Mouse (Mus musculus): ENCODE results near the gene Prn. TPM values are rescaled to one million over a fixed set of nuclear protein-coding genes. Genes with fewer than 3 reads are reported as not detected.

Prn gene
- total and polyA plus RNA-seq, 2 experiments = not detected

- Histone ChIP-seq H3K27ac (replicated peaks; ENCODE audit: insufficient read depth, low read depth, low read length) (no peak overlapping the region), H3K36me3 (ENCODE audit: control insufficient read depth, insufficient read depth, low read length) (no peaks in the 10 kb centered on the region), H3K79me2 (ENCODE audit: control insufficient read depth, insufficient read depth, low read length) (no peaks in the 10 kb centered on the region), H3K27me3 (ENCODE audit: control insufficient read depth, insufficient read depth, low read length) (no peaks in the 10 kb centered on the region), H3K4me3 (ENCODE audit: insufficient read depth, low read depth, low read length) (no peak overlapping the region), H3K4me1 (ENCODE audit: control insufficient read depth, insufficient read depth, low read length) (no peaks in the 10 kb centered on the region), H3K9ac (ENCODE audit: low read depth, low read length) (no peak overlapping the region)
- TF ChIP-seq POLR2A (IDR thresholded peaks at IDR 0.05; ENCODE audit: extremely low read depth, insufficient read depth, low read length) = no peak
- no peak for TF ChIP-seq CTCF (IDR thresholded peaks at IDR 0.05; ENCODE audit: low read depth, low read length)
- DNase-seq (ENCODE audit: extremely low read depth, low read depth, low spot score) = no peak
- 46% methylated on average over 9 of the region's 9 CpGs for WGBS
Observed at GRCm38 (mm10) chr2:131980866-131981265, 71.1 kb downstream of the Prn start.

GRCm38 (mm10) chr2:131982546-131983196 lies 72.9 kb downstream of the Prn start:
- H3K9ac ChIP-seq (ENCODE audit: low read depth, low read length) = no peak overlapping the region
- WGBS = 11% methylated on average over 6 of the region's 6 CpGs
- H3K36me3 ChIP-seq (ENCODE audit: control insufficient read depth, insufficient read depth, low read length) = no peaks in the 10 kb centered on the region
- no peaks in the 10 kb centered on the region for H3K79me2 ChIP-seq (ENCODE audit: control insufficient read depth, insufficient read depth, low read length)
- H3K4me1 ChIP-seq (ENCODE audit: control insufficient read depth, insufficient read depth, low read length) = no peaks in the 10 kb centered on the region
- no peaks in the 10 kb centered on the region for H3K27me3 ChIP-seq (ENCODE audit: control insufficient read depth, insufficient read depth, low read length)
- H3K4me3 ChIP-seq (ENCODE audit: insufficient read depth, low read depth, low read length) = no peak overlapping the region
- TF ChIP-seq POLR2A (IDR thresholded peaks at IDR 0.05; ENCODE audit: extremely low read depth, insufficient read depth, low read length) (no peak), CTCF (IDR thresholded peaks at IDR 0.05; ENCODE audit: low read depth, low read length) (peak; percentile 80)
- peak; percentile 51 for DNase-seq (ENCODE audit: extremely low read depth, low read depth, low spot score)
- H3K27ac ChIP-seq (replicated peaks; ENCODE audit: insufficient read depth, low read depth, low read length) = no peak overlapping the region

GRCm38 (mm10) chr2:131987950-131988349 lies 78.2 kb downstream of the Prn start:
- 48% methylated on average over 3 of the region's 3 CpGs for WGBS

GRCm38 (mm10) chr2:131988550-131988949 lies 78.8 kb downstream of the Prn start:
- Histone ChIP-seq H3K4me1 (ENCODE audit: control insufficient read depth, insufficient read depth, low read length) (no peaks in the 10 kb centered on the region), H3K79me2 (ENCODE audit: control insufficient read depth, insufficient read depth, low read length) (no peaks in the 10 kb centered on the region), H3K4me3 (ENCODE audit: insufficient read depth, low read depth, low read length) (no peak overlapping the region), H3K36me3 (ENCODE audit: control insufficient read depth, insufficient read depth, low read length) (no peaks in the 10 kb centered on the region), H3K27ac (replicated peaks; ENCODE audit: insufficient read depth, low read depth, low read length) (no peak overlapping the region), H3K27me3 (ENCODE audit: control insufficient read depth, insufficient read depth, low read length) (no peaks in the 10 kb centered on the region), H3K9ac (ENCODE audit: low read depth, low read length) (no peak overlapping the region)
- TF ChIP-seq POLR2A (IDR thresholded peaks at IDR 0.05; ENCODE audit: extremely low read depth, insufficient read depth, low read length) (no peak), CTCF (IDR thresholded peaks at IDR 0.05; ENCODE audit: low read depth, low read length) (no peak)
- DNase-seq (ENCODE audit: extremely low read depth, low read depth, low spot score) = no peak
- WGBS = 76% methylated on average over 2 of the region's 2 CpGs

More at GRCm38 (mm10) chr2:131987950-131988349, 78.2 kb downstream of the Prn start:
- Histone ChIP-seq H3K27ac (replicated peaks; ENCODE audit: insufficient read depth, low read depth, low read length) (no peak overlapping the region), H3K4me1 (ENCODE audit: control insufficient read depth, insufficient read depth, low read length) (no peaks in the 10 kb centered on the region), H3K9ac (ENCODE audit: low read depth, low read length) (no peak overlapping the region), H3K36me3 (ENCODE audit: control insufficient read depth, insufficient read depth, low read length) (no peaks in the 10 kb centered on the region), H3K4me3 (ENCODE audit: insufficient read depth, low read depth, low read length) (no peak overlapping the region), H3K27me3 (ENCODE audit: control insufficient read depth, insufficient read depth, low read length) (no peaks in the 10 kb centered on the region), H3K79me2 (ENCODE audit: control insufficient read depth, insufficient read depth, low read length) (no peaks in the 10 kb centered on the region)
- no peak for DNase-seq (ENCODE audit: extremely low read depth, low read depth, low spot score)
- no peak for TF ChIP-seq POLR2A (IDR thresholded peaks at IDR 0.05; ENCODE audit: extremely low read depth, insufficient read depth, low read length)
- no peak for TF ChIP-seq CTCF (IDR thresholded peaks at IDR 0.05; ENCODE audit: low read depth, low read length)

GRCm38 (mm10) chr2:131992487-131992886 lies 82.7 kb downstream of the Prn start:
- H3K27me3 ChIP-seq (ENCODE audit: control insufficient read depth, insufficient read depth, low read length) = no peaks in the 10 kb centered on the region; the same call in 1 of the 2 replicates
- no peak overlapping the region for H3K27ac ChIP-seq (replicated peaks; ENCODE audit: insufficient read depth, low read depth, low read length)
- H3K4me3 ChIP-seq (ENCODE audit: insufficient read depth, low read depth, low read length) = no peak overlapping the region
- H3K36me3 ChIP-seq (ENCODE audit: control insufficient read depth, insufficient read depth, low read length) = no peaks in the 10 kb centered on the region
- no peaks in the 10 kb centered on the region for H3K79me2 ChIP-seq (ENCODE audit: control insufficient read depth, insufficient read depth, low read length)
- no peaks in the 10 kb centered on the region for H3K4me1 ChIP-seq (ENCODE audit: control insufficient read depth, insufficient read depth, low read length)
- no peak for DNase-seq (ENCODE audit: extremely low read depth, low read depth, low spot score)
- TF ChIP-seq POLR2A (IDR thresholded peaks at IDR 0.05; ENCODE audit: extremely low read depth, insufficient read depth, low read length) (no peak), CTCF (IDR thresholded peaks at IDR 0.05; ENCODE audit: low read depth, low read length) (no peak)
- WGBS = 81% methylated on average over 2 of the region's 2 CpGs
- no peak overlapping the region for H3K9ac ChIP-seq (ENCODE audit: low read depth, low read length)

GRCm38 (mm10) chr2:131993151-131993550 lies 83.4 kb downstream of the Prn start:
- H3K9ac ChIP-seq (ENCODE audit: low read depth, low read length) = no peak overlapping the region
- no peak overlapping the region for H3K27ac ChIP-seq (replicated peaks; ENCODE audit: insufficient read depth, low read depth, low read length)
- no peaks in the 10 kb centered on the region for H3K79me2 ChIP-seq (ENCODE audit: control insufficient read depth, insufficient read depth, low read length)
- H3K4me3 ChIP-seq (ENCODE audit: insufficient read depth, low read depth, low read length) = no peak overlapping the region
- H3K36me3 ChIP-seq (ENCODE audit: control insufficient read depth, insufficient read depth, low read length) = no peaks in the 10 kb centered on the region
- no peak for DNase-seq (ENCODE audit: extremely low read depth, low read depth, low spot score)
- TF ChIP-seq POLR2A (IDR thresholded peaks at IDR 0.05; ENCODE audit: extremely low read depth, insufficient read depth, low read length) (no peak), CTCF (IDR thresholded peaks at IDR 0.05; ENCODE audit: low read depth, low read length) (no peak)
- WGBS = 71% methylated on average over 4 of the region's 4 CpGs
- no peaks in the 10 kb centered on the region; the same call in 1 of the 2 replicates for H3K27me3 ChIP-seq (ENCODE audit: control insufficient read depth, insufficient read depth, low read length)
- no peaks in the 10 kb centered on the region for H3K4me1 ChIP-seq (ENCODE audit: control insufficient read depth, insufficient read depth, low read length)

Data from liver, adult 2 months (tissue).